Mouse (Mus musculus): ENCODE measurements around the gene Ptprb. TPM values are rescaled to one million over a fixed set of nuclear protein-coding genes. Genes with fewer than 3 reads are reported as not detected.

Ptprb gene
- total RNA-seq, 2 experiments from 2014 or later: 52.5 to 54.8 TPM

DNA sequence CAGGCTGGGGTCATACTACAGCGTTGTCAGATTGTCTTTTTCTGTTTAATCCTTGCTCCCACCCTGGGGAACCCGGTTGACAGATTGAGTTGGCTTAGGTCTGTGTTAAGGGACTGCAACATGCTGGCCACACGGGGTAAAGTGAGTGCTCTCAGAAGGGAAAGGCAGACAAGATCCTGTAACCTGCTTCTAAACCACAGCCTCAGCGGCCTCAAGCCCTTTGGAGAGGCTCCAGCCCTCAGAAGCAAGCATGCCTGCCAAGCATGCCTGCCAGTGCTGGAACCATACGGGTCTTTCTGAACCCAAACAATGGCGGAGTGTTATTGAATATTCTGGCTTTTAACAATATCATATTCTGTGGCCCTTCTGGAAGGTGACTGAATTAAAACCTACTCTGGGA, 149.6 kb downstream of the Ptprb start:
- DNase-seq: no peak

DNA sequence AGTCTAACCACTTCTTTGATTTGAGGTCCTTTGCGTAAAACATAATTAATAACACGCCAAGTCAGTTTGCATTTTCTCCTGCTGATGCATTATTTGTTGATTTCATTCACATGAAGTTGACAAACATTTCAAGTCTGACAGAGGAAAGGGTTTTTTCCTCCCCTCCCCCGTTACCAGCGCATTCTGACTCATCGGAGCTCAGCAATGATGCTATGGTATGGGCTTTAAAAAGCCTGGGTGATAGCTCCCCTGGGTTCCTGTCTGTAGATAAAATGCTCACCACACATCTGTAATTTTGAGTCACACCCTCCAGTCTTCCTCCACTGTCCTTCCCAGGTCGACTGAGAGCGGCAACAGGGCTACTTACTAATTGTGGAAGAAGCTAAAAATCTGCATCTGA, 150.9 kb downstream of the Ptprb start:
- DNase-seq: no peak

DNA sequence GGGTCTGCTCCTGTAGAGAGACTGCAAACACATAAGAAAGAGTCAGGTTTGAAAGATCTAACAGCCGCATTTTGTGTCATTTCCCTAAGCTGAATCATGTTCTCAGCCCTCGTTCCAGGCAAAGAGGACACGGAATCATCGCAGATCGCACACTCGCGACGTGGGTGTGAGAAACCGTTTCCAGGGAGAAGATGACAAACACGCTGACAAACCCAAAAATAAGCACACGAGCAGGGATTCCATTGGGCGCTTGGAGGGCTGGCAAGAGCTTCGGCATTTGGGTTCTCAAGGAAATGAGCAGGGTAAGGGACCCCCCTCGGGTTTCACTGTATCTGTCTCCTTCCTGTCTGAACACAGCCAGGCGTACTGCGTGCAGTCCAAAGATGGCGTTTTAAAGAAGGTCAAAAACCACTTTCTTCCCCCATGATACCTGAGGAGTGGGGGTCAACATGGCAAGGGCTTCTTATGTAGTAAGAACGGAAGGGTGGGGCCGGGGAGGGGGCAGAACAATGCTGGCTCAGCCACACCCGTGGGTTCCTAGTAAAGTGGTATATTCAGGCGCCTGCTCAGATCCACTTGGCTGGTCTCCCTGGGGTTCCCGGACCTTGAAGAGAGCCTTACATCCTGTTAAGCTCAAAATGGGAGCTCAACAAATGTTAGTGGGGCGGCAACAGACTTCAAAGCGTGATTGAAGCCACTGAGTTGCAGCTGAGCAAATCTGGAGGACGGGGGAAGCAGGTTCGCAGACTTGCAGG, 152.9 kb downstream of the Ptprb start:
- DNase-seq: no peak

DNA sequence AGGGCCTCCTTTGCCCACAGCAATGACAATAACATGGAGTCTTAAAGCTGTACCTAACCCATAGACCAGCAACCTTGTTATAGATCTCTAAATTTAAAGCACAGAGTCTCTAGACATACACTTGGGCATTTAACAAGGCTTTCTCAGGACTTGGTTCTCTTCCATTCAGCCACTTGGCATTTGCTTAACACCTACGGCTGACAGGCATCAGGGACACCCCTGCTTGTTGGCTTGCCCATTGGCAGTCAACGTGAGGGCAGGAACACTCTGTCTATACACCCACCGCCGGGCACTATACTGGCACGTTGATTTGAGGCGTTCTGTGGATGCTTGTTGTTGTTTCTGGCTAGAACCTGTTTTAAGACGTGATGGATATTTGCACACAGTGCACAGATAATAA, 157.1 kb downstream of the Ptprb start:
- DNase-seq: no peak

DNA sequence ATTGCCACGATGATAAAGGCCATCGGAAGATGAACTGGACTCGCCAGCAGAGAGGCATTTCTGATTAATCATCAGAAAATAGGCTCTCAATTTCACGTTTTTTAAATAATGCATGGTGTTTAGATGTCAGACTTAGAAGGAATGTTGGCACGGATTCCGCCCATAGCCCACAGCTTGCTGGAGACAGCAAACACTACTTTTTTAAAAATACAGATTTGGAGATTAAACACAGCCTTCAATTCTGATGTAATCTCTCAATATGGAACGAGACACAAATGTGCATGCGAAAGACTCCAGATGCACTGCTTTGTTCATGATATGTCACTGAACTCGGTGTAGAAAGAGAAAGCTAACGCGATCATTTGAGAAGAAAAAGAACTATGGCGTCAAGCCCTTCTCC, 160.1 kb downstream of the Ptprb start:
- no peak for DNase-seq

Other genes with a start within 250 kb of the Ptprb start
- gene 4933416C03Rik, start 161.6 kb upstream of the Ptprb start, total RNA-seq (2021): not detected
- gene Kcnmb4, start 198.4 kb downstream of the Ptprb start, total RNA-seq (2021): 1 to 10 TPM; 6.2 to 6.3 TPM